Mouse (Mus musculus): ENCODE results near the gene Rbpj. TPM values are rescaled to one million over a fixed set of nuclear protein-coding genes. Genes with fewer than 3 reads are reported as not detected.

Rbpj gene
- total RNA-seq, 1 experiment from 2014 or later: 30.1 TPM

GRCm38 (mm10) chr5:53574883-53575442, 109.0 kb downstream of the Rbpj start:
- ATAC-seq (ENCODE audit: extremely low read depth, insufficient number of reproducible peaks, low FRiP score, poor library complexity, severe bottlenecking): no peak

- no peak for ATAC-seq (ENCODE audit: extremely low read depth, insufficient number of reproducible peaks, low FRiP score, poor library complexity, severe bottlenecking)
Observed at GRCm38 (mm10) chr5:53577272-53577889, 111.4 kb downstream of the Rbpj start.

GRCm38 (mm10) chr5:53584069-53584767, 118.3 kb downstream of the Rbpj start:
- ATAC-seq (ENCODE audit: extremely low read depth, insufficient number of reproducible peaks, low FRiP score, poor library complexity, severe bottlenecking): no peak

- peak; percentile 23; the same call in 1 of the 2 replicates for ATAC-seq (ENCODE audit: extremely low read depth, insufficient number of reproducible peaks, low FRiP score, poor library complexity, severe bottlenecking)
Observed at GRCm38 (mm10) chr5:53588421-53589171, 122.6 kb downstream of the Rbpj start.

DNA sequence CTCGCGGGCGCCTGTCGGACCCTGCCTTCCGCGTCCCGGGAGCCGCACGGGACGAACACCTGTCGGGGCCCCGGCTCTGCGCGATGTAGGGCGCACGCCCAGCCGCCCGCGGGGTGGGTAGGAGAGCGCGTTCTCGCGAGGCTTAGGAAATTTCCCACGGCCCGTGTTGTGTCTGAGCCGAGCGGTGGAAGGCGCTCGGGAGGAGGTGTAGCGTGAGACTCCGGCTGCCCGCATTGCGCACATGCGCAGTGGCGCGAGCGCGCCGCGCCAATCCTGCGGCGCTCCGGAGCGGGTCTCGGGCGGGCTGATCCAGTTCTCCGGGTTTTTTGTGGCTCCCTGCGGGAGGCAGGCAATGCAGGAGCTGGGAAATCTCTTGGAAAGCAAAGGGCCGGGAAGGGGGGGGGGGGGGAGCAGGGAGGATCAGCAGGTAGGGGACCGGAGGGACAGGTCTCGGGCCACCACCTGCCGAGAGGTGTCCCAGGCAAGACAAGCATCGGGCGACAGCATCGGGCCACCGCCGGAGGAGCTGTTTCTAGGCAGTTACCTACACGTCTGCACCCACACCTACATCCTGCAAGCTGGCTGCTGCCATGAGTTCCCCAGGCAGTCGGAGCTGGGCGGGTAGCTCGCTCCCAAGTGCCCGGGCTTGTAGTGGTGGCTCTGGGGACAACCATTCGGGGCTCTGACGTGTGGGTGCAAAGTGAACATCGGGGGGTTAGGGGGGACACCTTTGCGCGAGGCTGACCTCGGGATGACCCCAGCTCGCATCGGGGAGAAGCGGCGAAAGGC, 123.4 kb downstream of the Rbpj start:
- ATAC-seq (ENCODE audit: extremely low read depth, insufficient number of reproducible peaks, low FRiP score, poor library complexity, severe bottlenecking): peak; percentile 67

- peak; percentile 49 for ATAC-seq (ENCODE audit: extremely low read depth, insufficient number of reproducible peaks, low FRiP score, poor library complexity, severe bottlenecking)
Observed at GRCm38 (mm10) chr5:53590179-53590765, 124.3 kb downstream of the Rbpj start.

DNA sequence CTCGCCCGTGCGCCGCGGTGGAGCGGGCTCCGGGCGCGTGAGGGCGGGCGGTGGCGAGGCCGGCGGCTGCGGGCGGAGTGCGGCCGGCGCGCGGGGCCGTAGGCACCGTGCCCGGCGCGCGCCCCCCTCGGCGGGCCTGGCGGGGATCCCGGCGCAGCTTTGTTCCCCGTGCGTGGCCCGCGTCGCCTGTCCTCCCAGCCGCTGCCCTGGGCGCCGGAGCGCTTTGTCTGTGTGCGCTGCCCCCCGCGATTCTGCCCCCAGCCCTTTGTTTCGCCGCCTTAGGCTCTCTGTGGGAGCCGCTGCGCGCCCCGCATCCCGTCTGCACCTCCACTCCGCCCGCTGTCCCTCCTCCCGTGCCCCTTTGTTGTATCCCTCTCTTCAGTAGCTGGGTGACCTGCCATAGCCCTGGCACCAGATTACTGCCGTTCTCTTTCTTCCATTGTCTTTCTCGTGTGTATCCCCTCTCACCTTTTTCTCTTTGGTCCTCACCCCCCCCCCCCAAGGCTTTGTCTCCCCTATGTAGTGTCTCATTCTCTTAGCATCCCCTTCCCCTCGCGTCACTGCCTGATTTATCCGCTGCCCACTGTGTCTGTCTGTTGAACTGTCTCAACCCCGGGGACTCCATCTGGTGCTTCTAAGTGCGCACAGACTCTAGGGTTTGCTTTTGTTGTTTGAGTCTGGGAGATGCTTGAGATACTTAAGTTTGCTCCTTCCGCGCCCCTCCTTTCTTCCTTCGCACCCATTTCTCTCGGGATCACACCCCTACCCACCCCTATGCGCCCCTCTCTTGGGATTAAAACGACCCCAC, 125.1 kb downstream of the Rbpj start:
- no peak for ATAC-seq (ENCODE audit: extremely low read depth, insufficient number of reproducible peaks, low FRiP score, poor library complexity, severe bottlenecking)

- no peak for ATAC-seq (ENCODE audit: extremely low read depth, insufficient number of reproducible peaks, low FRiP score, poor library complexity, severe bottlenecking)
Observed at GRCm38 (mm10) chr5:53591683-53592050, 125.7 kb downstream of the Rbpj start.

GRCm38 (mm10) chr5:53593080-53593688, 127.2 kb downstream of the Rbpj start:
- no peak for ATAC-seq (ENCODE audit: extremely low read depth, insufficient number of reproducible peaks, low FRiP score, poor library complexity, severe bottlenecking)

DNA sequence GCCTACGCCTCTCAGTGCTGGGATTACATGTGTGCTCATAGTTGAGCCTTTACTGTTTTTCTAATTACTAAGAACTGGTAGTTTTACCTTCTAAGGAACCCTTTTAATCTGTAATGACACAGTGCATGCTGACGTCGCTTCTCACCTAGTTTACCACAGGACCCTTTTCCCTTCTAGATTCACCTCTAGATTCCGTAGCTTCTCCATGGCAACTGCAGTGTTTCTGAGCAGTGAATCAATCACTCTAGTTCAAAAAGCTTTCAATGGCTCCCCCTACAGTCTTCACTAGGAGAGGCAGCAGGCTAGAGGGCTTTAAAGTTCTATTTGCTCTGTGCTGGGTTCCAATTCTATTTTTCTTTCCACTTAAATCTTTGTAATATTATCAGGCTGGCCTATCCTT, 128.3 kb downstream of the Rbpj start:
- peak; percentile 64 for ATAC-seq (ENCODE audit: extremely low read depth, insufficient number of reproducible peaks, low FRiP score, poor library complexity, severe bottlenecking)

DNA sequence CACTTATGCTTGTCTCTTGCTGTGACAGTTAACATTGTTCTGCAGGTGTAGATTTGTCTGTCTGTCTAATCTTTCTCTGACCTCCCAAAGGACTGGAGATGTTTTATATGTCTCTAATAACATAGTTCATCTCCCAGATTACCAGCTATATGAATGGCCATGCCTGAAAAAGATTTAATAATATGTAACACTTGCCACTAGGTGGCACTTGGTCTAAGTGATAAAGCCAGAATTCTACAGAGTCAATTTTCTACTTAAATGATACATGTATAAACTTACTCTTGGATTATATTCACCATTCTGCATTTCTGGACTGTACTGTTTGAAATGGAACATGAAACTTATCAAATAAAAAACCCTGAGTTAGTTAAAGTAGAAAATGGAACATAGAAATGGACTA, 132.6 kb downstream of the Rbpj start:
- ATAC-seq (ENCODE audit: extremely low read depth, insufficient number of reproducible peaks, low FRiP score, poor library complexity, severe bottlenecking): no peak

GRCm38 (mm10) chr5:53599116-53599515, 133.2 kb downstream of the Rbpj start:
- no peak for ATAC-seq (ENCODE audit: extremely low read depth, insufficient number of reproducible peaks, low FRiP score, poor library complexity, severe bottlenecking)

DNA sequence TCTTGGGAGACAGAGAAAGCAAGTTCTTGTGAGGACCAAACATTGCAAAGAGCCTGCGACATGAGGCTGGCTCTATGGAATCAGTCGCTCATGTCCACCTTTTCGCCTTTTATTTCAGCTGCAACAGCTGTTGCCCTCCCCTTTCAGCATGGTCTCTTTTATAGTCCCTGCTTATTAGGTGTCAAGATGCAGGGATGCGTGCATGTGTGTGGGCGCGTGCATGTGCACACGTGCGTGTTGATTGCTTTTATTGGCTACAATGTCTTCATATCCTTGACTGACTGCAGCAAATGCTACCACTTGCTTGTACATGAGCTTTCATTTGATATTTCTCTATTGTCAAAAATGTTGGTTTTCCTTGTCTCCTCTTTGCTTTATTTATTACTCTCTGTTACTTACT, 136.2 kb downstream of the Rbpj start:
- no peak for ATAC-seq (ENCODE audit: extremely low read depth, insufficient number of reproducible peaks, low FRiP score, poor library complexity, severe bottlenecking)

- ATAC-seq (ENCODE audit: extremely low read depth, insufficient number of reproducible peaks, low FRiP score, poor library complexity, severe bottlenecking): no peak
Observed at GRCm38 (mm10) chr5:53605450-53605849, 139.5 kb downstream of the Rbpj start.

DNA sequence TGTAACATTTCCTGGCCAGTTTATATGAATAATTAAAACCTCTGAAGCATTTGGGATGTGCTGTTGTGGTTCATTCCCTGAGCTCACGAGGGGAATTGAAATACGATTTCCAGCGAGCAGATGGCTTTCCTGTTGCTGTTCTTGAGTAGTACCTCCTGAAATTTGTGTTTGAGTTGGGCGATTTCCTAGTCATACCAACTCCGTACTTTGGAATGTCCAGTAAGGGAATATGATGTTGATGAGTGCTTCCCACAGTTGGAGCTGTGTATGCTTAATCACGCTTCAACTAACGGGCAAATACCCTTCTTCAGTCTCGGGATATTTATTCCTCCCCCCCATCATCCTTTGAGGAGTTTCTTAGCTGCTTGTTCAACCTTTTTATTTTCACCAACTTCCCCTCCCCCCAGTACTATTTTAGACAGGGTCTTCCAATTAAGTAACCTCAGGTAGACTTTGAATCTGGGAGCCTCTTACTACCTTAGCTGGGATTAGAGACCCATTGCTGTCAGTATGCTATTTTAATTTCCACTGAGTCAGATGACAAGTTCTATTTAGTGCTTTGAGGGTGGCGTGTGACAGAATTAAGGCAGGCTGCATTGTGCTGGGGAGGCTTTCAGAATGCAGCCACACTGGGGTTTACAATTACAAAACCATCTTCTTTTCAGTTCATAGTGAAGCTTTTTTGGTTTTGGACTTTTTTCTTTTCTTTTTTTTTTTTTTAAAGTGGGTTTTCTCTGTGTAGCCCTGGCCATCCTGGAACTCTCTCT, 141.5 kb downstream of the Rbpj start:
- no peak for ATAC-seq (ENCODE audit: extremely low read depth, insufficient number of reproducible peaks, low FRiP score, poor library complexity, severe bottlenecking)

DNA sequence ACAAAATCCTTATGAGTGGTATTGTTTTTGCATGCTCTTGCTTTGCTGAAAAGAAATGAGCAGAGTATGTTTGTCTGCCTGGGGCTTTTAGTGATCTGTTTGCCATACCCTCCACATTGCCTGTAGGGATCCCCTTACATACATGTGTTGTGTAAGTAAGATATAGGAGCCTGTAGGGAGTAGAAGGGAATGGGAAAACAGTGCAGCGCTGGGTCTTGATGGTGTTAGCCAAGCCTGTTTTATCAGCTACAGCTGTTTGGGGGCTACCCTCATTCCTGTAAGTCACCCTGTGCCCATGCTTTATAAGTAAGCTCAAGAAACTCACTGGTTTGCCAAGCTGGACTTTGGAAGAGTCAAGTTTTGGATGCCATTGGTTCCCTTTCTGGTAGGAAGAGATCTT, 152.9 kb downstream of the Rbpj start:
- ATAC-seq (ENCODE audit: extremely low read depth, insufficient number of reproducible peaks, low FRiP score, poor library complexity, severe bottlenecking): no peak

GRCm38 (mm10) chr5:53632026-53632425, 166.1 kb downstream of the Rbpj start:
- no peak for ATAC-seq (ENCODE audit: extremely low read depth, insufficient number of reproducible peaks, low FRiP score, poor library complexity, severe bottlenecking)
